Mouse (Mus musculus): ENCODE results near the gene Gm5478. TPM values are rescaled to one million over a fixed set of nuclear protein-coding genes. Genes with fewer than 3 reads are reported as not detected.
"Not testable (repeated sequence)": the region's sequence is repeated elsewhere in the genome, so short reads cannot be mapped to it uniquely, and the experiment has no call there.

Gene Gm5478
- not detected for total RNA-seq (2021)
- long read RNA-seq, experiment 1 = 0 reads
- long read RNA-seq, experiment 2 = 0 reads

DNA sequence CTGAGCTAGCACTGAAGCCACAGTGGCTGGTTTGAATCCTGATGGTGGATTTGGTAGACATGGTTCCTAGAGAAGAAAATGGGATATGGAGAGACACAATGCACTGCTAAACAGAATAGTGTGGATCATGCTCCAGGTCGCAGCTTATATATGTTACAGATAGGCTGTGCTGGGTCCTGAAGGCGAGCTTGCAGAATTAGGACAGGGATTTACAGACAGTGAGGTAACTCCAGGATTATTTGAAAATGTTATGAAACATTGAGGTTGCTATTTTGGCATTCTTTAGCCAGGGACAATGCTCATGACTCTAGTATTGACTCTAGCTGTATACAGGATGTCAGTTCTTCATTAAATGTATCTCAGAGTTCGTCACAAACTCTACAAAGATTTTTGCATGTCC is at the start of gene Gm5478:
TSS of gene Gm5478 (minus strand) at position 101 of the 400 bp plus-strand sequence.
- no peak for DNase-seq (ENCODE audit: low spot score in 2 of 2)

GRCm38 (mm10) chr15:101694207-101694606 is 47.0 kb upstream of the Gm5478 start, which contains the start of gene Krt6a:
Gene Krt6a (minus strand): TSS chr15:101694307.
- DNase-seq (ENCODE audit: low spot score in 2 of 2) = no peak

GRCm38 (mm10) chr15:101690460-101690859 is 43.3 kb upstream of the Gm5478 start:
- DNase-seq (ENCODE audit: low spot score in 2 of 2) = not testable (repeated sequence)

DNA sequence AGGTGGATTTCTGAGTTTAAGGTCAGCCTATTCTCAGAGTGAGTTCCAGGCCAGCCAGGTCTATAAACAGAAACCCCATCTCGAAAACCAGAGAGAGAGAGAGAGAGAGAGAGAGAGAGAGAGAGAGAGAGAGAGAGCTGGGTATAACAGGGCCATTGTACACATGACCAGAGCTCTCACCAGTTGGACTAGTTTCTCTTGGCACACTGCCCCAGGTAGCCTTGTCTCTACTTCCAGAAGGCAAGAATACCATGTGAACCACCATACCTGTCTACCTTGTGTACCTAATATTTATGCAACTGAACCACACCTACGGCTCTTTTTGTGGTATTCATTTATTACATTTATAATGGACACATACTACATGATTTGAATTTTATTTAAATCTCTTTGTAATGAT is 41.0 kb upstream of the Gm5478 start:
- DNase-seq (ENCODE audit: low spot score in 2 of 2) = no peak

DNA sequence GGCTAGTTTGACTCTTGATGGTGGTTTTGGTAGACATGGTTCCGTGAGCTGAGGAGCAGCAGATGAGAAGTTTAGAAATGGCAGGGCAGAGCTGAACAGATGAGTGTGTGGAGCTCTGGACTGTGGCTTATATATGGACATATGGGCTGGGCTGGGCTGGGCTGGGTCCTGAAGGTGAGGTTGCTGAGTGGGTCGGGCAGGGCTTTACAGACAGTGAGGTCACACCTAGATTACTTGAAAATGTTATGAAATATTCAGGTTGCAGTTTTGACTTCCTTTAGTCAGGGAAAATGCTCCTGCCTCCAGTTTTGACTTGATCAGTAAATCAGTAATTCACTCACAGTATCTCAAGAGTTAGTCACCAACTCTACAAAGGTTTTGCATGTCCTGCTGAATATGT is 33.0 kb upstream of the Gm5478 start, which contains the start of gene Krt6b:
TSS of gene Krt6b (minus strand) at position 101 of the 400 bp plus-strand sequence.
- no peak for DNase-seq (ENCODE audit: low spot score in 2 of 2)

GRCm38 (mm10) chr15:101675978-101676377 is 28.8 kb upstream of the Gm5478 start:
- DNase-seq (ENCODE audit: low spot score in 2 of 2) = no peak

DNA sequence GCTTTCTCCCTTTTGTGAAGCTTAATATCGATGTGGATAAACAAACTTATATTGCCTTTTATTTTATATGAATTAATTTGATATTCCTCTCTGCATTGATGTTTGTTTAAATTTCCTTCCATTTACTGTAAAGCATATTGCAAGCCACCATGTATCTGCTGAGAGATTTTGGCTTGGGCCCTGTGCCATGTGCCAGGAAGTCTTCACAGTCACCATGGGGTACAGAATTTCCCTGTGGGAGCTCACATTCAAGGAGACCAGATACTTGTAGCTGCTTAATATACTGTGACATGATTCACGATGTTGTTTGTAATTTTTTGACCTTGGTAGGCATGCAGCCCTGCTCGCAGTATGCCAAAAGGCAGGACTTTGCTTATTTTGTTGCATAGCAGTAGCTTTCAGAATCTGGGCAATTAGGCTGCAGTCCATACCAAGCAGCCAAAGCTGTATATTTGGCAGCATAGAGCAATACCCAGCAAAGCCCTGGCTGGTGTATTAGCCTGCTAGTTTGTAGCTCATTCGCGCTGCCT is 5.6 kb upstream of the Gm5478 start:
- no peak for DNase-seq (ENCODE audit: low spot score in 2 of 2)

GRCm38 (mm10) chr15:101627884-101628283 is 19.3 kb downstream of the Gm5478 start, which contains the start of gene Gm5414:
Gene Gm5414 (minus strand): TSS chr15:101628188.
- DNase-seq (ENCODE audit: low spot score in 2 of 2) = no peak

GRCm38 (mm10) chr15:101599123-101599522 is 48.1 kb downstream of the Gm5478 start:
- no peak for DNase-seq (ENCODE audit: low spot score in 2 of 2)

Small RNA genes within 50 kb of the gene (microRNA-seq; reads per million reads assigned to microRNA genes)
- gene Gm44342 (ENCODE audit: borderline number of aligned reads in 2 of 2) (0 reads per million in 2 experiments), gene Gm44383 (ENCODE audit: borderline number of aligned reads in 2 of 2) (0 reads per million in 2 experiments), gene Gm44479 (ENCODE audit: borderline number of aligned reads in 2 of 2) (0 reads per million in 2 experiments)

Other genes starting within 250 kb of the Gm5478 start
- gene Krt7, start 236.3 kb downstream of the Gm5478 start, total RNA-seq (2021) = 1 to 10 TPM; 1.4 to 2.6 TPM
- gene Krt87, start 208.6 kb downstream of the Gm5478 start, total RNA-seq (2021) = not detected
- gene Krt88, start 199.6 kb downstream of the Gm5478 start, total RNA-seq (2021) = not detected
- not detected for gene Krt81, start 183.6 kb downstream of the Gm5478 start, total RNA-seq (2021)
- not detected for gene Krt86, start 173.9 kb downstream of the Gm5478 start, total RNA-seq (2021)
- gene Krt83, start 155.9 kb downstream of the Gm5478 start, total RNA-seq (2021) = not detected
- gene Gm49425, start 130.1 kb downstream of the Gm5478 start, total RNA-seq (2021) = not detected
- not detected for gene Krt84, start 114.6 kb downstream of the Gm5478 start, total RNA-seq (2021)
- gene Krt82, start 96.7 kb downstream of the Gm5478 start, total RNA-seq (2021) = not detected
- gene Krt90, start 84.4 kb downstream of the Gm5478 start, total RNA-seq (2021) = not detected
- gene Krt75, start 73.5 kb downstream of the Gm5478 start, total RNA-seq (2021) = not detected
- gene Gm5414, start 19.2 kb downstream of the Gm5478 start, total RNA-seq (2021) = not detected
- not detected for gene Krt6b, start 32.9 kb upstream of the Gm5478 start, total RNA-seq (2021)
- not detected for gene Krt6a, start 46.9 kb upstream of the Gm5478 start, total RNA-seq (2021)
- not detected for gene Krt5, start 65.5 kb upstream of the Gm5478 start, total RNA-seq (2021)
- gene Krt71, start 95.7 kb upstream of the Gm5478 start, total RNA-seq (2021) = not detected
- gene Krt72, start 139.1 kb upstream of the Gm5478 start, total RNA-seq (2021) = not detected
- not detected for gene Krt73, start 155.0 kb upstream of the Gm5478 start, total RNA-seq (2021)
- not detected for gene Krt2, start 170.8 kb upstream of the Gm5478 start, total RNA-seq (2021)
- under 1 TPM in 1 of 2 experiments, not detected in 1; 0.56 TPM for gene Krt1, start 203.4 kb upstream of the Gm5478 start, total RNA-seq (2021)
- not detected for gene Krt77, start 222.3 kb upstream of the Gm5478 start, total RNA-seq (2021)
- under 1 TPM in 1 of 2 experiments, not detected in 1; 0.13 TPM for gene Krt76, start 245.5 kb upstream of the Gm5478 start, total RNA-seq (2021)

Data from adrenal gland, adult 18-20 months (tissue).